Mouse (Mus musculus): Measurements from ENCODE around the gene Defb25. TPM values are rescaled to one million over a fixed set of nuclear protein-coding genes. Genes with fewer than 3 reads are reported as not detected.

Gene Defb25
- polyA plus RNA-seq (2014; fragmentation: Illumina TruSeq; extraction: RNeasy Lipid Tissue Mini Kit (QIAGEN cat#74804); ENCODE audit: low read depth, low replicate concordance), result not detected

DNA sequence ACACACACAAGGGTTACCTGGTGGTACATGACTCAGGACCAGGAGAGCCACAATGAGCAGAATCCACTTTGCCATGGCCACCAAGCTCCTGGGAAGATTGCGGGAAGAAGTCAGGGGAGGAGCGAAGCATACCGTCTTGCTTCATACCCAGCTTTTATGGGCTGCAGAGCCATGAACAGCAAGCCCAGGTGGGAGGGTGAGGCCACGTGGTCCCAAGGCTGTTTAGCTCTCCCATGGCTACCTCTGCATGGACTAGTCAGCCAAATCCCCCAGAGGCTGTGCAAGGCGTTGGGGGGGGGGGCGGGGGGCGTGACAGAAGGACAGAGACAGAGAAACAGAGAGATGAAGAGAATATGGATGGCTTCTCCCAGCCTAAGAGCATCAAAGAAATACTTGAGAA, at the start of gene Defb25:
Gene Defb25 (minus strand): TSS at position 101 of the 400 bp plus-strand sequence.

DNA sequence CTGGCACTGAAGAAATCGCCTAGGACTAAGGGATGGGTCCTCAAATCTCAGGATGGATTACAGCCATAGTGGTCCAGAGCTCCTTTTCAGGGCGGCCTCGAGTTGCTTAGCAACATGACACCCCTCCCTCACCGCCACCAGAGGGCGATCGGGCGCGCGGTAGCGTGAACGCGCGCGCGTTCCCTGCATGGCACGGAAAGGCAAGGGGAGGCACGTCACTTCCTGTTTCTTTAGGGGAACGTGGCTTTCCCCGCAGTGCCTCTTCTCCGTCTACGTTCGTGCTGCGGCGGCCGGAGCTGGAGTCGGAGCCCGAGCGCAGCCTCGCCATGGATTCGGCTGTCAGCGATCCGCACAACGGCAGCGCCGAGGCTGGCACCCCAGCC, 46.4 kb upstream of the Defb25 start, which contains the start of gene H13:
Gene H13 (plus strand): TSS at position 206 of the 383 bp plus-strand sequence.

GRCm38 (mm10) chr2:152626774-152627591, 4.1 kb upstream of the Defb25 start, which contains the start of gene Rem1:
TSS of gene Rem1 (plus strand) at chr2:152626951.

DNA sequence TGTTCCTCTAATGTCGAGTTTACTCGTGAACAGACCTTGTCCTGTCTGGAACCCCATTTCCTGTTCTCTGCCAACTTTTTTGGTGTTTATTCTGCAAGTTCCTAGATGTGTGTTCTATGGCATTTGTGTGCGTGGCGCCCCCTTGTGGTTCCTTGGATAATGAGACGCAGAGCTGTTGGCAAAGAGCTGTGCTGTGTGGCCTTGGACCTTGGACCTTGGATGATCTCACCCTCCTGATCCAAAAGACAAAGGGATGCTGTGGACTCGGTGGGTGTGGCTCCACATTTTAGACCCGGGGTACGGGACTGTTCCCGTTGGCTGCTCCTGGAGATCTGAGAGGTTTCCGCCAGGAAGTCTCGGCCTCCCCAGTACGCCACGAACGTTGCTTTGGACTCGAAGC, 18.8 kb downstream of the Defb25 start, which contains the start of gene Defb36:
Gene Defb36 (plus strand): TSS at position 271 of the 400 bp plus-strand sequence.

DNA sequence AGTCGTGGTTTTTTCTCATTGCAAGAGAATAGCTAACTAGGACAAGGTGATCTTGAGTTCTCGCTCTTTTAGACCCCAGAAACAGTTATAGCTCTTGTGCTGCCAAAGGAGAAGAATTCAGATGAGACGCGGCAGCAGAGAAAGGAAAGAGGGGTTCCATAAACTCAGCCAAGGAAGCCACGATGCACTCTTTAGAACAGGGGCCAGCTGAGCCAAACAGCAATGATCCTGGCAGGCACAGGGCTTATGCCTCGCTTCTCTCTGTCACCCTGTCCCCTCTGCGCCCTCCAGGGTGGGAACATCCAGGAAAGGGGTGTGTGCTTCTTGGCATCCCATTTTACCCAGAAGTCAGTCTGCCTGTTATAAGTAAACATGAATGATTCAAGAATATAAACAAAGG, 23.6 kb downstream of the Defb25 start, which contains the start of gene Defb45:
Gene Defb45 (minus strand): TSS at position 101 of the 400 bp plus-strand sequence.

DNA sequence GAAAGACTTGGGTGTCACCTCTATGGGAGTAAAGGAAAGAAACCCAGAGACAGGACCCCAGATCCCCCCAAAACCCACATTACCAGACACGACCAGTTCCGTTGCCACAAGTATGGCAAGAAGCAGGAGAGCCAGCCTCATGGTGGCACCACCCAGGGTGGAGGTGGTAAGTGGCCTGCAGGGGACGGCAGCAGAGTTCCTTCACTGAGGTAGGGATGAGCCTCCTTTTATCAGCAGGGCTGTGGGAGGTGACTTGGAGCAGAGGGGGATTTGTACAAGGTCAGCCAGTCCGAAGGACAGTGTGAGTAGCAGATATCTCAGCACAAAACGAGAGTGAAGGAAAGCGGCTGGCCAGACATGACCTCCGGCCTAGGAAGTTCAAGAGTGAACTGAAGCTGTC, 42.7 kb downstream of the Defb25 start, which contains the start of gene Defb19:
Gene Defb19 (minus strand): TSS at position 206 of the 400 bp plus-strand sequence.

Other genes with a start within 250 kb of the Defb25 start
- gene Nrsn2, start 246.4 kb downstream of the Defb25 start, polyA plus RNA-seq (2014; fragmentation: Illumina TruSeq; extraction: RNeasy Lipid Tissue Mini Kit (QIAGEN cat#74804); ENCODE audit: low read depth, low replicate concordance), result not detected
- gene Sox12, start 225.0 kb downstream of the Defb25 start, polyA plus RNA-seq (2014; fragmentation: Illumina TruSeq; extraction: RNeasy Lipid Tissue Mini Kit (QIAGEN cat#74804); ENCODE audit: low read depth, low replicate concordance), result 5.4 TPM
- gene Zcchc3, start 208.0 kb downstream of the Defb25 start, polyA plus RNA-seq (2014; fragmentation: Illumina TruSeq; extraction: RNeasy Lipid Tissue Mini Kit (QIAGEN cat#74804); ENCODE audit: low read depth, low replicate concordance), result 4.6 TPM
- 4.6 TPM for gene 6820408C15Rik, start 207.5 kb downstream of the Defb25 start, polyA plus RNA-seq (2014; fragmentation: Illumina TruSeq; extraction: RNeasy Lipid Tissue Mini Kit (QIAGEN cat#74804); ENCODE audit: low read depth, low replicate concordance)
- not detected for gene Defb23, start 158.4 kb downstream of the Defb25 start, polyA plus RNA-seq (2014; fragmentation: Illumina TruSeq; extraction: RNeasy Lipid Tissue Mini Kit (QIAGEN cat#74804); ENCODE audit: low read depth, low replicate concordance)
- gene Defb20, start 146.0 kb downstream of the Defb25 start, polyA plus RNA-seq (2014; fragmentation: Illumina TruSeq; extraction: RNeasy Lipid Tissue Mini Kit (QIAGEN cat#74804); ENCODE audit: low read depth, low replicate concordance), result not detected
- not detected for gene Defb22, start 132.9 kb downstream of the Defb25 start, polyA plus RNA-seq (2014; fragmentation: Illumina TruSeq; extraction: RNeasy Lipid Tissue Mini Kit (QIAGEN cat#74804); ENCODE audit: low read depth, low replicate concordance)
- gene Defb26, start 111.4 kb downstream of the Defb25 start, polyA plus RNA-seq (2014; fragmentation: Illumina TruSeq; extraction: RNeasy Lipid Tissue Mini Kit (QIAGEN cat#74804); ENCODE audit: low read depth, low replicate concordance), result not detected
- not detected for gene Defb28, start 104.8 kb downstream of the Defb25 start, polyA plus RNA-seq (2014; fragmentation: Illumina TruSeq; extraction: RNeasy Lipid Tissue Mini Kit (QIAGEN cat#74804); ENCODE audit: low read depth, low replicate concordance)
- not detected for gene Defb29, start 83.0 kb downstream of the Defb25 start, polyA plus RNA-seq (2014; fragmentation: Illumina TruSeq; extraction: RNeasy Lipid Tissue Mini Kit (QIAGEN cat#74804); ENCODE audit: low read depth, low replicate concordance)
- gene Gm17416, start 53.7 kb downstream of the Defb25 start, polyA plus RNA-seq (2014; fragmentation: Illumina TruSeq; extraction: RNeasy Lipid Tissue Mini Kit (QIAGEN cat#74804); ENCODE audit: low read depth, low replicate concordance), result not detected
- gene Defb21, start 50.3 kb downstream of the Defb25 start, polyA plus RNA-seq (2014; fragmentation: Illumina TruSeq; extraction: RNeasy Lipid Tissue Mini Kit (QIAGEN cat#74804); ENCODE audit: low read depth, low replicate concordance), result not detected
- not detected for gene Defb19, start 42.7 kb downstream of the Defb25 start, polyA plus RNA-seq (2014; fragmentation: Illumina TruSeq; extraction: RNeasy Lipid Tissue Mini Kit (QIAGEN cat#74804); ENCODE audit: low read depth, low replicate concordance)
- gene Defb45, start 23.7 kb downstream of the Defb25 start, polyA plus RNA-seq (2014; fragmentation: Illumina TruSeq; extraction: RNeasy Lipid Tissue Mini Kit (QIAGEN cat#74804); ENCODE audit: low read depth, low replicate concordance), result not detected
- gene Defb36, start 18.7 kb downstream of the Defb25 start, polyA plus RNA-seq (2014; fragmentation: Illumina TruSeq; extraction: RNeasy Lipid Tissue Mini Kit (QIAGEN cat#74804); ENCODE audit: low read depth, low replicate concordance), result not detected
- gene Rem1, start 3.9 kb upstream of the Defb25 start, polyA plus RNA-seq (2014; fragmentation: Illumina TruSeq; extraction: RNeasy Lipid Tissue Mini Kit (QIAGEN cat#74804); ENCODE audit: low read depth, low replicate concordance), result 7.0 TPM
- gene H13, start 46.4 kb upstream of the Defb25 start, polyA plus RNA-seq (2014; fragmentation: Illumina TruSeq; extraction: RNeasy Lipid Tissue Mini Kit (QIAGEN cat#74804); ENCODE audit: low read depth, low replicate concordance), result 35.5 TPM
- 16.7 TPM for gene Mcts2, start 64.0 kb upstream of the Defb25 start, polyA plus RNA-seq (2014; fragmentation: Illumina TruSeq; extraction: RNeasy Lipid Tissue Mini Kit (QIAGEN cat#74804); ENCODE audit: low read depth, low replicate concordance)
- 95.2 TPM for gene Id1, start 113.2 kb upstream of the Defb25 start, polyA plus RNA-seq (2014; fragmentation: Illumina TruSeq; extraction: RNeasy Lipid Tissue Mini Kit (QIAGEN cat#74804); ENCODE audit: low read depth, low replicate concordance)
- gene Cox4i2, start 131.1 kb upstream of the Defb25 start, polyA plus RNA-seq (2014; fragmentation: Illumina TruSeq; extraction: RNeasy Lipid Tissue Mini Kit (QIAGEN cat#74804); ENCODE audit: low read depth, low replicate concordance), result 20.2 TPM
- gene Bcl2l1, start 208.7 kb upstream of the Defb25 start, polyA plus RNA-seq (2014; fragmentation: Illumina TruSeq; extraction: RNeasy Lipid Tissue Mini Kit (QIAGEN cat#74804); ENCODE audit: low read depth, low replicate concordance), result 36.1 TPM
- 0.84 TPM for gene Tpx2, start 224.9 kb upstream of the Defb25 start, polyA plus RNA-seq (2014; fragmentation: Illumina TruSeq; extraction: RNeasy Lipid Tissue Mini Kit (QIAGEN cat#74804); ENCODE audit: low read depth, low replicate concordance)